Mouse (Mus musculus) midbrain, embryonic 14.5 days (tissue): ENCODE results near the gene Fgr. TPM values are rescaled to one million over a fixed set of nuclear protein-coding genes. Genes with fewer than 3 reads are reported as not detected.
"Not testable (repeated sequence)": the region's sequence is repeated elsewhere in the genome, so short reads cannot be mapped to it uniquely, and the experiment has no call there.

Source experiments
- ATAC-seq: fragments of 200-750 bp; cut with Nextera tagmentation; 2 replicates; pipeline ENCODE4 v1.8.0; 2017; ENCODE audit warnings: moderate number of reproducible peaks, moderate library complexity; ENCODE audit not compliant: low FRiP score, low TSS enrichment
- DNase-seq: peaks from one replicate; pipeline ENCODE4 v3.0.0-alpha.2; 2015
- H3K27ac ChIP-seq: fragments of 300-500 bp; sonication (generic); replicated peaks from 2 replicates; pipeline ENCODE4 v1.5.1; 2014; ENCODE audit warnings: mild to moderate bottlenecking, low read depth, low read length, moderate library complexity
- H3K27me3 ChIP-seq: fragments of 300-500 bp; sonication (generic); 2 replicates; pipeline ENCODE4 v1.6.1; 2014; ENCODE audit warnings: low read length, control low read depth, mixed read lengths; ENCODE audit not compliant: control insufficient read depth, insufficient read depth
- H3K36me3 ChIP-seq: fragments of 300-500 bp; sonication (generic); 2 replicates; pipeline ENCODE4 v1.6.1; 2014; ENCODE audit warnings: low read length, control low read depth; ENCODE audit not compliant: control insufficient read depth, insufficient read depth
- H3K4me1 ChIP-seq: fragments of 300-500 bp; sonication (generic); 2 replicates; pipeline ENCODE4 v1.6.1; 2014; ENCODE audit warnings: mild to moderate bottlenecking, antibody characterized with exemption, low read length, control low read depth; ENCODE audit not compliant: control insufficient read depth, insufficient read depth
- H3K4me2 ChIP-seq: fragments of 300-500 bp; sonication (generic); 2 replicates; pipeline ENCODE4 v1.6.1; 2014; ENCODE audit warnings: mild to moderate bottlenecking, low read length, moderate library complexity
- H3K4me3 ChIP-seq: fragments of 300-500 bp; sonication (generic); replicated peaks from 2 replicates; pipeline ENCODE4 v1.5.1; 2014; ENCODE audit warnings: low read depth, low read length
- H3K9ac ChIP-seq: fragments of 300-500 bp; sonication (generic); replicated peaks from 2 replicates; pipeline ENCODE4 v1.6.1; 2014; ENCODE audit warnings: mild to moderate bottlenecking, low read length, moderate library complexity
- H3K9me3 ChIP-seq: fragments of 300-500 bp; sonication (generic); 2 replicates; pipeline ENCODE4 v1.6.1; 2016; ENCODE audit warnings: low read length, control low read depth, mixed read lengths; ENCODE audit not compliant: control insufficient read depth
- WGBS: fragments of 180-500 bp; shearing (Covaris S2); extraction: QIAGEN DNeasy Blood & Tissue Kit; methylation state at CpG from one replicate; pipeline ENCODE4 v1.1.7; 2014; 5-methylcytosine and 5-hydroxymethylcytosine counted together
- polyA plus RNA-seq: library from polyadenylated mRNA; unstranded; fragments of >200 nt; fragmentation: Nextera tagmentation; extraction: Ambion mirVana; gene quantifications from 2 replicates; pipeline ENCODE4 v1.2.1, GENCODE M21; 2014

Fgr gene
- polyA plus RNA-seq = 0.08 TPM in 1 of 2 replicates, not detected in the other

GRCm38 (mm10) chr4:132973814-132974398 lies at the start of gene Fgr:
Fgr (plus strand) TSS chr4:132974095.
- Histone ChIP-seq H3K9me3 (no peaks in the 10 kb centered on the region), H3K27ac (no peak within 1 kb of the TSS), H3K36me3 (no peaks in the 10 kb centered on the region), H3K4me1 (peaks cover 20% of the 10 kb centered on the region; the same call in 1 of the 2 replicates), H3K4me2 (peak within 1 kb of the TSS; percentile 37), H3K9ac (no peak within 1 kb of the TSS), H3K27me3 (peaks cover 10% of the 10 kb centered on the region), H3K4me3 (no peak within 1 kb of the TSS; the same call in 1 of the 2 replicates)
- no peak for DNase-seq
- ATAC-seq = no peak
- WGBS = 6% methylated on average over 21 of the region's 21 CpGs

DNA sequence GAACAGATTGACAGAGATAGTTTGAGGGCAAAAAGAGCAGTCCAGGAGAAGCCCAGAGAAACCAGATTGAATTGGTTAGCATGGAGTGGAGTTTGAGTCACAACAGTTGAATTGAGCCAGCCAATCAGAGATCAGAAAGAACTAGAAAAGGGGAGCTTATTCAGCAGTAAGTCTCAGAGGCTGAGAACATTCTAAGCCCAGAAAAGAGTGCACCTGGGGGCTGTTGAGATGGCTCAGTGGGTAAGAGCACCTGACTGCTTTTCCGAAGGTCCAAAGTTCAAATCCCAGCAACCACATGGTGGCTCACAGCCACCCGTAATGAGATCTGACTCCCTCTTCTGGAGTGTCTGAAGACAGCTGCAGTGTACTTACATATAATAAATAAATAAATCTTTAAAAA lies 47.4 kb upstream of the Fgr start:
- H3K4me1 ChIP-seq, H3K4me2 ChIP-seq, H3K9ac ChIP-seq, H3K9me3 ChIP-seq, H3K27ac ChIP-seq, H3K27me3 ChIP-seq, H3K4me3 ChIP-seq, H3K36me3 ChIP-seq, DNase-seq, ATAC-seq: not testable (repeated sequence)
- WGBS = 68% methylated on average over 2 of the region's 2 CpGs

- Histone ChIP-seq H3K4me3 (no peak overlapping the region), H3K4me1 (no peaks in the 10 kb centered on the region), H3K27ac (no peak overlapping the region), H3K9ac (no peak overlapping the region), H3K4me2 (no peak overlapping the region), H3K36me3 (no peaks in the 10 kb centered on the region), H3K9me3 (no peaks in the 10 kb centered on the region), H3K27me3 (no peaks in the 10 kb centered on the region)
- 7% methylated on average over 8 of the region's 8 CpGs for WGBS
- no peak for ATAC-seq
- DNase-seq = peak; percentile 81
Observed at GRCm38 (mm10) chr4:132930784-132931183, 43.1 kb upstream of the Fgr start.

- Histone ChIP-seq H3K4me2 (no peak overlapping the region), H3K27me3 (no peaks in the 10 kb centered on the region), H3K9me3 (no peaks in the 10 kb centered on the region), H3K4me1 (no peaks in the 10 kb centered on the region), H3K27ac (no peak overlapping the region), H3K9ac (no peak overlapping the region), H3K36me3 (no peaks in the 10 kb centered on the region), H3K4me3 (no peak overlapping the region)
- DNase-seq (no peak), ATAC-seq (no peak)
- 82% methylated on average over 4 of the region's 4 CpGs for WGBS
Observed at GRCm38 (mm10) chr4:132932752-132933404, 41.0 kb upstream of the Fgr start.

DNA sequence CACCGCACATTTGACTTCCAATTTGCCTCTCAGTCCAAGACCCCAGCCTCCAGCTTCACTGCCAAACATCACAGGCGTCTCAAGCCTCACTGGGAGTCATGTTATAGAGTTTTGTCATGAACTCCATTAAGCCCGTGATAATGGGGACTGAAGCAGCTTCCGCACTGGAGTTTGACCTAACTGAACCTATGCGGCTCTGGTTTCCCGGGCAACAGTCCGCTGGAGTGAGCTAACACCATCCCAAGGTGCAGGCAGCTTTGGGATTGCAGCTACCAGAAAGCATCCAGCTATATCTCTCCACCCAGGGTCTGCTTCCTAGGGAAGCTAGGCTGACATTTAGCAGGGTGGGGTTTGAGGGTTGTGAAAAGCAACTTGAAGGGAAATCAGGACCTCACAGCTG lies 39.3 kb upstream of the Fgr start:
- peak; percentile 43 for DNase-seq

GRCm38 (mm10) chr4:132938181-132938941 lies 35.5 kb upstream of the Fgr start:
- DNase-seq = peak; percentile 80
- H3K4me2 ChIP-seq = peak overlapping the region; percentile 2; the same call in 1 of the 2 replicates
- peak overlapping the region; percentile 79 for H3K27ac ChIP-seq
- 32% methylated on average over 12 of the region's 12 CpGs for WGBS
- H3K36me3 ChIP-seq = no peaks in the 10 kb centered on the region
- H3K4me3 ChIP-seq = no peak overlapping the region
- ATAC-seq = peak; percentile 74; the same call in 1 of the 2 replicates
- no peaks in the 10 kb centered on the region for H3K9me3 ChIP-seq
- no peak overlapping the region for H3K9ac ChIP-seq
- H3K4me1 ChIP-seq = no peaks in the 10 kb centered on the region
- H3K27me3 ChIP-seq = no peaks in the 10 kb centered on the region

More for the DNA sequence above, 39.3 kb upstream of the Fgr start:
- no peak for ATAC-seq
- 13% methylated on average over 7 of the region's 7 CpGs for WGBS
- H3K27ac ChIP-seq = no peak overlapping the region; the same call in 1 of the 2 replicates
- no peaks in the 10 kb centered on the region for H3K27me3 ChIP-seq
- H3K4me2 ChIP-seq = no peak overlapping the region
- no peak overlapping the region for H3K4me3 ChIP-seq
- H3K9ac ChIP-seq = no peak overlapping the region
- no peaks in the 10 kb centered on the region for H3K9me3 ChIP-seq
- no peaks in the 10 kb centered on the region for H3K36me3 ChIP-seq
- H3K4me1 ChIP-seq = no peaks in the 10 kb centered on the region

GRCm38 (mm10) chr4:132939421-132940127 lies 34.3 kb upstream of the Fgr start:
- no peaks in the 10 kb centered on the region for H3K9me3 ChIP-seq
- 25% methylated on average over 22 of the region's 22 CpGs for WGBS
- ATAC-seq = no peak
- no peak overlapping the region for H3K9ac ChIP-seq
- no peaks in the 10 kb centered on the region for H3K27me3 ChIP-seq
- 0 out of 2 replicates have a peak overlapping the region, but pooled peaks have one; percentile 79 for H3K27ac ChIP-seq
- H3K36me3 ChIP-seq = no peaks in the 10 kb centered on the region
- no peak overlapping the region for H3K4me3 ChIP-seq
- H3K4me2 ChIP-seq = no peak overlapping the region
- no peaks in the 10 kb centered on the region for H3K4me1 ChIP-seq
- DNase-seq = peak; percentile 79

- ATAC-seq = no peak
- no peaks in the 10 kb centered on the region for H3K9me3 ChIP-seq
- DNase-seq = no peak
- no peaks in the 10 kb centered on the region for H3K36me3 ChIP-seq
- H3K27me3 ChIP-seq = no peaks in the 10 kb centered on the region
- peaks cover 6% of the 10 kb centered on the region for H3K4me1 ChIP-seq
- 60% methylated on average over 23 of the region's 23 CpGs for WGBS
- H3K9ac ChIP-seq = no peak overlapping the region
- no peak overlapping the region for H3K27ac ChIP-seq
- no peak overlapping the region for H3K4me3 ChIP-seq
- H3K4me2 ChIP-seq = no peak overlapping the region
Observed at GRCm38 (mm10) chr4:132941012-132941729, 32.7 kb upstream of the Fgr start.
